Mouse (Mus musculus): Measurements from ENCODE around the gene Yipf1. TPM values are rescaled to one million over a fixed set of nuclear protein-coding genes. Genes with fewer than 3 reads are reported as not detected.

Yipf1 gene
- polyA plus RNA-seq, 1 experiment from 2014 or later = 68.8 TPM

- TF ChIP-seq CTCF (IDR thresholded peaks at IDR 0.05; ENCODE audit: low read depth) = no peak
- no peak overlapping the region for H3K4me3 ChIP-seq (replicated peaks; ENCODE audit: low read depth, low read length)
- no peak overlapping the region for H3K4me2 ChIP-seq (ENCODE audit: low read length)
- H3K4me1 ChIP-seq (replicated peaks; ENCODE audit: insufficient read depth, low read length) = no peaks in the 10 kb centered on the region
- peaks cover 42% of the 10 kb centered on the region for H3K36me3 ChIP-seq (ENCODE audit: insufficient read depth, low read length)
- WGBS = 57% methylated on average over 2 of the region's 2 CpGs
- H3K27me3 ChIP-seq (ENCODE audit: insufficient read depth, low read length) = no peaks in the 10 kb centered on the region
- H3K9ac ChIP-seq (ENCODE audit: low read depth, low read length) = no peak overlapping the region
- H3K9me3 ChIP-seq (replicated peaks; ENCODE audit: low read length) = no peaks in the 10 kb centered on the region
- ATAC-seq (replicated peaks; ENCODE audit: low FRiP score, low read depth) (no peak), DNase-seq (ENCODE audit: low spot score) (no peak)
- H3K27ac ChIP-seq = no peak overlapping the region
These were observed 79.6 kb downstream of the Yipf1 start for GRCm38 (mm10) chr4:107393771-107394170.

Other genes with a start within 250 kb of the Yipf1 start
- 94.1 and 99.7 TPM in 2 replicates for gene Mrpl37, start 247.5 kb upstream of the Yipf1 start, polyA plus RNA-seq (2015; fragmentation: Nextera tagmentation; extraction: Ambion mirVana)
- gene Cyb5rl, start 247.4 kb upstream of the Yipf1 start, polyA plus RNA-seq (2015; fragmentation: Nextera tagmentation; extraction: Ambion mirVana) = 15.0 and 17.4 TPM in 2 replicates
- gene Cdcp2, start 217.5 kb upstream of the Yipf1 start, polyA plus RNA-seq (2015; fragmentation: Nextera tagmentation; extraction: Ambion mirVana) = 0.09 and 0.10 TPM in 2 replicates
- 708 and 709 TPM in 2 replicates for gene Tmem59, start 136.0 kb upstream of the Yipf1 start, polyA plus RNA-seq (2015; fragmentation: Nextera tagmentation; extraction: Ambion mirVana)
- 24.1 and 37.4 TPM in 2 replicates for gene Tceanc2, start 135.2 kb upstream of the Yipf1 start, polyA plus RNA-seq (2015; fragmentation: Nextera tagmentation; extraction: Ambion mirVana)
- gene Ldlrad1, start 105.2 kb upstream of the Yipf1 start, polyA plus RNA-seq (2015; fragmentation: Nextera tagmentation; extraction: Ambion mirVana) = not detected in 2 replicates
- gene Lrrc42, start 60.8 kb upstream of the Yipf1 start, polyA plus RNA-seq (2015; fragmentation: Nextera tagmentation; extraction: Ambion mirVana) = 72.2 and 80.1 TPM in 2 replicates
- gene Hspb11, start 60.8 kb upstream of the Yipf1 start, polyA plus RNA-seq (2015; fragmentation: Nextera tagmentation; extraction: Ambion mirVana) = 53.7 and 56.7 TPM in 2 replicates
- gene Dio1, start 7.2 kb upstream of the Yipf1 start, polyA plus RNA-seq (2015; fragmentation: Nextera tagmentation; extraction: Ambion mirVana) = 2.3 and 3.1 TPM in 2 replicates
- gene Ndc1, start 53.4 kb downstream of the Yipf1 start, polyA plus RNA-seq (2015; fragmentation: Nextera tagmentation; extraction: Ambion mirVana) = 19.0 and 21.1 TPM in 2 replicates
- 5.5 and 7.4 TPM in 2 replicates for gene Glis1, start 120.2 kb downstream of the Yipf1 start, polyA plus RNA-seq (2015; fragmentation: Nextera tagmentation; extraction: Ambion mirVana)